Mouse (Mus musculus): Measurements from ENCODE around the gene Ccdc85b. TPM values are rescaled to one million over a fixed set of nuclear protein-coding genes. Genes with fewer than 3 reads are reported as not detected.
"Not testable (repeated sequence)": the region's sequence is repeated elsewhere in the genome, so short reads cannot be mapped to it uniquely, and the experiment has no call there.

The Ccdc85b gene
- 31.0 and 32.5 TPM in 2 replicates for polyA plus RNA-seq (2012; rRNA removed)

- H3K4me1 ChIP-seq (ENCODE audit: control insufficient read depth, insufficient read depth, low read length), result peaks cover 10% of the 10 kb centered on the region
- H3K4me3 ChIP-seq (replicated peaks; ENCODE audit: insufficient read depth, low read depth, low read length), result peak within 1 kb of the TSS; percentile 77
- DNase-seq, result peak in 1 of 2 experiments; percentile 5
- 2% methylated on average over 14 of the region's 14 CpGs for WGBS
- H3K27ac ChIP-seq (ENCODE audit: insufficient read depth, low read length), result peak within 1 kb of the TSS; percentile 96
- no peaks in the 10 kb centered on the region for H3K27me3 ChIP-seq (ENCODE audit: control insufficient read depth, insufficient read depth, low read length)
- TF ChIP-seq POLR2A (IDR thresholded peaks at IDR 0.05; ENCODE audit: borderline replicate concordance, insufficient read depth, low read length) (no peak), CTCF (IDR thresholded peaks at IDR 0.05; ENCODE audit: borderline replicate concordance, insufficient read depth, low read depth, low read length) (no peak)
Observed at GRCm38 (mm10) chr19:5457746-5458442, at the start of gene Ccdc85b. TSS of gene Ccdc85b (minus strand) at chr19:5457894.

GRCm38 (mm10) chr19:5503687-5504086 is 46.0 kb upstream of the Ccdc85b start, which contains the start of gene 1700020D05Rik:
TSS of gene 1700020D05Rik (minus strand) at chr19:5503787.
- Histone ChIP-seq H3K4me3 (replicated peaks; ENCODE audit: insufficient read depth, low read depth, low read length) (no peak within 1 kb of the TSS), H3K27ac (ENCODE audit: insufficient read depth, low read length) (no peak within 1 kb of the TSS), H3K27me3 (ENCODE audit: control insufficient read depth, insufficient read depth, low read length) (no peaks in the 10 kb centered on the region), H3K4me1 (ENCODE audit: control insufficient read depth, insufficient read depth, low read length) (0 out of 2 replicates have a peak, but pooled peaks cover 3% of the 10 kb centered on the region)
- TF ChIP-seq POLR2A (IDR thresholded peaks at IDR 0.05; ENCODE audit: borderline replicate concordance, insufficient read depth, low read length) (no peak), CTCF (IDR thresholded peaks at IDR 0.05; ENCODE audit: borderline replicate concordance, insufficient read depth, low read depth, low read length) (no peak)
- 65% methylated on average over 17 of the region's 17 CpGs for WGBS
- no peak for DNase-seq

- Histone ChIP-seq H3K4me3 (replicated peaks; ENCODE audit: insufficient read depth, low read depth, low read length) (no peak overlapping the region), H3K27ac (ENCODE audit: insufficient read depth, low read length) (no peak overlapping the region), H3K4me1 (ENCODE audit: control insufficient read depth, insufficient read depth, low read length) (no peaks in the 10 kb centered on the region), H3K27me3 (ENCODE audit: control insufficient read depth, insufficient read depth, low read length) (no peaks in the 10 kb centered on the region)
- 84% methylated on average over 2 of the region's 2 CpGs for WGBS
- DNase-seq, result no peak
- no peak for TF ChIP-seq CTCF (IDR thresholded peaks at IDR 0.05; ENCODE audit: borderline replicate concordance, insufficient read depth, low read depth, low read length)
- no peak for TF ChIP-seq POLR2A (IDR thresholded peaks at IDR 0.05; ENCODE audit: borderline replicate concordance, insufficient read depth, low read length)
Observed at GRCm38 (mm10) chr19:5500330-5500875, 42.7 kb upstream of the Ccdc85b start.

GRCm38 (mm10) chr19:5496052-5496370 is 38.3 kb upstream of the Ccdc85b start:
- Histone ChIP-seq H3K27ac (ENCODE audit: insufficient read depth, low read length) (no peak overlapping the region), H3K4me3 (replicated peaks; ENCODE audit: insufficient read depth, low read depth, low read length) (no peak overlapping the region), H3K4me1 (ENCODE audit: control insufficient read depth, insufficient read depth, low read length) (peaks cover 6% of the 10 kb centered on the region), H3K27me3 (ENCODE audit: control insufficient read depth, insufficient read depth, low read length) (no peaks in the 10 kb centered on the region)
- no peak for DNase-seq
- TF ChIP-seq CTCF (IDR thresholded peaks at IDR 0.05; ENCODE audit: borderline replicate concordance, insufficient read depth, low read depth, low read length) (no peak), POLR2A (IDR thresholded peaks at IDR 0.05; ENCODE audit: borderline replicate concordance, insufficient read depth, low read length) (no peak)
- 79% methylated on average over 16 of the region's 16 CpGs for WGBS

- no peak for DNase-seq
- H3K27me3 ChIP-seq (ENCODE audit: control insufficient read depth, insufficient read depth, low read length), result no peaks in the 10 kb centered on the region
- H3K27ac ChIP-seq (ENCODE audit: insufficient read depth, low read length), result no peak overlapping the region
- TF ChIP-seq CTCF (IDR thresholded peaks at IDR 0.05; ENCODE audit: borderline replicate concordance, insufficient read depth, low read depth, low read length), result no peak
- TF ChIP-seq POLR2A (IDR thresholded peaks at IDR 0.05; ENCODE audit: borderline replicate concordance, insufficient read depth, low read length), result no peak
- WGBS, result 73% methylated on average over 12 of the region's 12 CpGs
- H3K4me1 ChIP-seq (ENCODE audit: control insufficient read depth, insufficient read depth, low read length), result peaks cover 6% of the 10 kb centered on the region
- no peak overlapping the region for H3K4me3 ChIP-seq (replicated peaks; ENCODE audit: insufficient read depth, low read depth, low read length)
Observed at GRCm38 (mm10) chr19:5495353-5496051, 37.8 kb upstream of the Ccdc85b start.

- WGBS, result 81% methylated on average over 3 of the region's 3 CpGs
- H3K4me1 ChIP-seq (ENCODE audit: control insufficient read depth, insufficient read depth, low read length), result peaks cover 6% of the 10 kb centered on the region
- DNase-seq, result no peak
- H3K4me3 ChIP-seq (replicated peaks; ENCODE audit: insufficient read depth, low read depth, low read length), result no peak overlapping the region
- no peak overlapping the region for H3K27ac ChIP-seq (ENCODE audit: insufficient read depth, low read length)
- H3K27me3 ChIP-seq (ENCODE audit: control insufficient read depth, insufficient read depth, low read length), result no peaks in the 10 kb centered on the region
- no peak for TF ChIP-seq POLR2A (IDR thresholded peaks at IDR 0.05; ENCODE audit: borderline replicate concordance, insufficient read depth, low read length)
- TF ChIP-seq CTCF (IDR thresholded peaks at IDR 0.05; ENCODE audit: borderline replicate concordance, insufficient read depth, low read depth, low read length), result no peak
Observed at GRCm38 (mm10) chr19:5494314-5494713, 36.6 kb upstream of the Ccdc85b start.

GRCm38 (mm10) chr19:5493301-5493721 is 35.6 kb upstream of the Ccdc85b start:
- H3K4me3 ChIP-seq (replicated peaks; ENCODE audit: insufficient read depth, low read depth, low read length); H3K27me3 ChIP-seq (ENCODE audit: control insufficient read depth, insufficient read depth, low read length); DNase-seq; H3K27ac ChIP-seq (ENCODE audit: insufficient read depth, low read length); H3K4me1 ChIP-seq (ENCODE audit: control insufficient read depth, insufficient read depth, low read length): not testable (repeated sequence)
- 28% methylated on average over 9 of the region's 9 CpGs for WGBS

GRCm38 (mm10) chr19:5492641-5493040 is 34.9 kb upstream of the Ccdc85b start:
- DNase-seq, result no peak
- no peak for TF ChIP-seq POLR2A (IDR thresholded peaks at IDR 0.05; ENCODE audit: borderline replicate concordance, insufficient read depth, low read length)
- no peak for TF ChIP-seq CTCF (IDR thresholded peaks at IDR 0.05; ENCODE audit: borderline replicate concordance, insufficient read depth, low read depth, low read length)
- Histone ChIP-seq H3K27ac (ENCODE audit: insufficient read depth, low read length) (no peak overlapping the region), H3K27me3 (ENCODE audit: control insufficient read depth, insufficient read depth, low read length) (no peaks in the 10 kb centered on the region), H3K4me1 (ENCODE audit: control insufficient read depth, insufficient read depth, low read length) (peaks cover 6% of the 10 kb centered on the region), H3K4me3 (replicated peaks; ENCODE audit: insufficient read depth, low read depth, low read length) (no peak overlapping the region)
- 54% methylated on average over 4 of the region's 4 CpGs for WGBS

Measured in cerebellum, adult 2 months (tissue).